Mouse (Mus musculus) ES-Bruce4 (cell line): ENCODE data around the gene Efcab3. TPM values are rescaled to one million over a fixed set of nuclear protein-coding genes. Genes with fewer than 3 reads are reported as not detected.
"Not testable (repeated sequence)": the region's sequence is repeated elsewhere in the genome, so short reads cannot be mapped to it uniquely, and the experiment has no call there.

Source experiments
- H3K27ac ChIP-seq: 2 replicates; pipeline ENCODE4 v1.5.1; 2012; ENCODE audit warnings: low read length, inconsistent platforms; ENCODE audit not compliant: insufficient read depth
- H3K27me3 ChIP-seq: 2 replicates; pipeline ENCODE4 v1.6.1; 2012; ENCODE audit warnings: mild to moderate bottlenecking, low read length, inconsistent platforms; ENCODE audit not compliant: control insufficient read depth, poor library complexity, insufficient read depth, severe bottlenecking
- H3K36me3 ChIP-seq: 2 replicates; pipeline ENCODE4 v1.6.1; 2012; ENCODE audit warnings: inconsistent platforms, mild to moderate bottlenecking, low read length, moderate library complexity; ENCODE audit not compliant: control insufficient read depth, poor library complexity, insufficient read depth, severe bottlenecking
- H3K4me1 ChIP-seq: one replicate; pipeline ENCODE4 v1.8.1; 2011; ENCODE audit warnings: low read length; ENCODE audit not compliant: control insufficient read depth, insufficient read depth
- H3K4me3 ChIP-seq: 2 replicates; pipeline ENCODE4 v1.5.1; 2011; ENCODE audit warnings: low read depth, mild to moderate bottlenecking, low read length
- H3K9ac ChIP-seq: 2 replicates; pipeline ENCODE4 v1.6.1; 2012; ENCODE audit warnings: low read depth, mild to moderate bottlenecking, inconsistent platforms; ENCODE audit not compliant: poor library complexity, severe bottlenecking
- H3K9me3 ChIP-seq: replicated peaks from 2 replicates; pipeline ENCODE4 v1.6.1; 2012; ENCODE audit warnings: mild to moderate bottlenecking, low read length, inconsistent platforms; ENCODE audit not compliant: control insufficient read depth, poor library complexity, insufficient read depth, severe bottlenecking
- CTCF ChIP-seq: IDR thresholded peaks from one replicate; pipeline ENCODE4 v1.8.1; 2011; ENCODE audit warnings: low read depth, low read length
- EP300 ChIP-seq: IDR thresholded peaks from 2 replicates; pipeline ENCODE4 v1.6.1; 2011; ENCODE audit warnings: low read depth, low read length; ENCODE audit not compliant: insufficient read depth
- POLR2A ChIP-seq: IDR thresholded peaks from one replicate; pipeline ENCODE4 v1.8.1; 2011; ENCODE audit warnings: low read length; ENCODE audit not compliant: insufficient read depth
- polyA plus RNA-seq: library from polyadenylated mRNA; stranded (reverse); fragments of >200 nt; gene quantifications from 2 replicates; pipeline ENCODE4 v1.2.4, GENCODE M21; 2011; ENCODE audit warnings: low read depth; ENCODE audit not compliant: missing spikeins, insufficient read depth, insufficient read length

Efcab3 gene
- polyA plus RNA-seq, 1 experiment = not detected

DNA sequence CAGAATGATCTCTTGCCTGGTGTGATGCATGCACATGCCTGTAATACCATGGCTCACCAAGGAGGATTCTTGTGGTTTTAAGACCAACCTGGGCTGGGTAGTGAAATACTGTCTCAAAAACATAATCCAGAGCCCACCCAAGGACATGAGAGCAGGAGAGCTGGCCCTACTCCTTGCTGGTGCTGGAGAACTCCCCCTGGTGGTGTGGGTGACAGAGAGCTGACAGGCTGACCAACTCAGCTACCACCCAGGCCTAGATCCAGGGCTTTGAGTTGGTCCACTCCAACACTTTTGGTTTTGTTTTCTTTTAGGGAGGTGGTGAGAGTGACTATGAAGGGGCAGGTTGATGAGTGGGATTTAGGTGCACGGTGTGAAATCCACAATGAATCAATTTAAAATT lies 28.3 kb upstream of the Efcab3 start:
- Histone ChIP-seq H3K27me3 (no peaks in the 10 kb centered on the region), H3K36me3 (no peaks in the 10 kb centered on the region), H3K9ac (no peak overlapping the region), H3K27ac (no peak overlapping the region), H3K4me3 (no peak overlapping the region), H3K4me1 (no peaks in the 10 kb centered on the region), H3K9me3 (no peaks in the 10 kb centered on the region)
- TF ChIP-seq POLR2A (no peak), EP300 (no peak), CTCF (peak; percentile 19)

DNA sequence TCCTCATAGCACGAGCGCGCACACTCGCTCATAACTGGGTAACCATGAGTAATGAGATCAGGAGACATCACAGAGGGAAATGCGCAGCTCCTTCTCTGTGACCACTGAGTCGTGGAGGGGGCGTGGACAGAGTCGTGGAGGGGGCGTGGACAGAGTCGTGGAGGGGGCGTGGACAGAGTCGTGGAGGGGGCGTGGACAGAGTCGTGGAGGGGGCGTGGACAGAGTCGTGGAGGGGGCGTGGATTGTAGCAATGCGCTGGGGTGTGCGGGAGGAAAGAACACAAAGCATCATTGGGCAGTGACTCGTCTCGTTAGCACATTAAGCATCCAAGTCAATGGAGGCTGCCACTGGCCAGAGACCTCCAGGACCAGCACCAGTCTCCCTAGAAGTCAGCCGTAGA lies 49.1 kb downstream of the Efcab3 start:
- H3K4me3 ChIP-seq, H3K4me1 ChIP-seq, H3K27ac ChIP-seq, H3K36me3 ChIP-seq, H3K9ac ChIP-seq, H3K9me3 ChIP-seq, H3K27me3 ChIP-seq: not testable (repeated sequence)

DNA sequence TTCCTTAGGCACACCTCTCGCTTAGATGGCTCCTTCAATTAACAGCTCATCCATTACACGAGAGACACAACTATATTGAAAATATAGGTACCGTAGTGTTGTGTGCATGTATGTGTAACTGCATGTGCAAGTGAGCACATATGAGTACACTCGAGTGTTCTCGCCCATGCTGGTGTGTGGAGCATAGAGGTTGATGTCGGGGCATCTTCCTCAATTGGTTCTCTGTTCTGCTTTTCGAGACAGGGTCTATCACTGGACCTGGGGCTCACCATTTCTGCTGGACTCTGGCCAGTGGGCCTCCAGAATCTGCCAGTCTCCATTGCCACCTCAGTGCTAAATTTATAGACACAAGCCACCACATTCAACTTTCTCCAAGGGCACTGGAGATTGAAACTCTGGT lies 54.4 kb downstream of the Efcab3 start:
- Histone ChIP-seq H3K9me3 (no peaks in the 10 kb centered on the region), H3K27ac (no peak overlapping the region)
- no peak for TF ChIP-seq EP300

DNA sequence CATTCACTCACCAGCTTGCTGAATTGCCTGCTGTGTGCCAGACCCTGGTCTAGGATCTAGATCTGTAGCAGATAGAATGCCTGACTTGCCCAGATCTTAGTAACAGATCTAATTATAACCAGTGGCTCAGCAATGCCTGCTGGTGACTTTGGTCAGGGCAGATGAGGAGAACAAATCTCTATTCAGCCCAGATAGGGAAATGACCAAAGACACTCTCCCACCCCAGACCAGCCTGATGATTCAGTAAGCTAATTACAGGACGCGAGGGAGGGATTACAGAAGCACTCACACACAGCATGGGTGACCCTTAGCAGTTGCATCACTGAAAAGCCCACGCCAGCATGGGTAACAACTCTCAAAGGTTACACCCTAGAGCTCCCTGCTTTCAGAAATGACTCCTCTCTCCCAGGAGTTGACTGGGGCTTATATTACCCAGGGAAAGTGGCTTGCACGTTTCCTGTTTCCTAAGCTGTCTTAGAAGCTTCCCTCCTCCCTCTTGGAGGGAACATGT lies 57.2 kb downstream of the Efcab3 start:
- Histone ChIP-seq H3K9me3 (no peaks in the 10 kb centered on the region), H3K4me3 (no peak overlapping the region), H3K27ac (no peak overlapping the region), H3K4me1 (no peaks in the 10 kb centered on the region), H3K9ac (no peak overlapping the region), H3K27me3 (no peaks in the 10 kb centered on the region), H3K36me3 (no peaks in the 10 kb centered on the region)
- TF ChIP-seq CTCF (no peak), EP300 (no peak)

More for the DNA sequence above, 54.4 kb downstream of the Efcab3 start:
- Histone ChIP-seq H3K27me3 (no peaks in the 10 kb centered on the region), H3K4me1 (no peaks in the 10 kb centered on the region), H3K9ac (no peak overlapping the region), H3K4me3 (no peak overlapping the region), H3K36me3 (no peaks in the 10 kb centered on the region)

DNA sequence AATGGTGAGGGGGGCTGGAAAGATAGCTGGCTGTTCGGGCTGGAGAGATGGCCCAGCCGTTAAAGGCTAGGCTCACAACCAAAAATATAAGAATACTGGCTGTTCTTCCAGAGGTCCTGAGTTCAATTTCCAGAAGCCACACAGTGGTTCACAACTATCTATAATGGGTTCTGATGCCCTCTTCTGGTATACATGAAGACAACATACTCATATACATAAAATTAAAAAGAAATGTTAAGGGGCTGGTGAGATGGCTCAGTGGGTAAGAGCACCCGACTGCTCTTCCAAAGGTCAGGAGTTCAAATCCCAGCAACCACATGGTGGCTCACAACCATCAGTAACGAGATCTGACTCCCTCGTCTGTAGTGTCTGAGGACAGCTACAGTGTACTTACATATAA lies 58.4 kb downstream of the Efcab3 start:
- H3K9ac ChIP-seq, H3K4me3 ChIP-seq, H3K27ac ChIP-seq, H3K4me1 ChIP-seq, H3K36me3 ChIP-seq, H3K27me3 ChIP-seq, H3K9me3 ChIP-seq: not testable (repeated sequence)

DNA sequence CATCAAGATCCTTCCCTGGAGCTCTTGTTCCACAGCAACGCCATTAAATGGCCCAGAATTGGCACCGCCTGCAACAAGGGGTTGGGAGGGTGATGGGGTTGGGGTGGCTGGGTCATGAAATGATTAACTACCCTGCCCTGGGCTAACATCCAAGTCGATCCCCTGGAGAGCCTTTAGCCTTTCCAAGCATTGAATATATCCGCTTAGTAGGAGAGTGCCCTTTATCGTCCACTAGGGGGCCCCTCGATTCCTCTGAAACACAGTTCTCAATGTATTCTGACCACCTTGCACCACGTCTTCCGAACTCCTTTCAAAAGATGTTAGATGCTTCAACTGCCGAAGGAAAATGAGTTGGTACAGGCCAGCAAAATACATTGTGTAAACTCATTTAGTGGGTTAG lies 60.6 kb downstream of the Efcab3 start:
- Histone ChIP-seq H3K36me3 (peaks cover 6% of the 10 kb centered on the region), H3K27ac (no peak overlapping the region), H3K4me1 (no peaks in the 10 kb centered on the region), H3K9ac (peak overlapping the region; percentile 45), H3K4me3 (no peak overlapping the region), H3K27me3 (no peaks in the 10 kb centered on the region), H3K9me3 (no peaks in the 10 kb centered on the region)
- TF ChIP-seq CTCF (peak; percentile 19), EP300 (no peak)
